Mouse (Mus musculus) MEL (cell line): ENCODE data around the gene Pzp. TPM values are rescaled to one million over a fixed set of nuclear protein-coding genes. Genes with fewer than 3 reads are reported as not detected.

ENCODE experiments used
- DNase-seq: peaks from one replicate; pipeline ENCODE4 v3.0.0; 2011; ENCODE audit warnings: low read depth, low spot score
- H3K27ac ChIP-seq: 2 replicates; pipeline ENCODE4 v1.5.1; 2012; ENCODE audit warnings: low read depth, mild to moderate bottlenecking, control low read depth, low read length, moderate library complexity; ENCODE audit not compliant: control insufficient read depth
- H3K27me3 ChIP-seq, 2 experiments: fragments of 150-350 bp in 1 of 2; sonication (generic) in 1 of 2; 2 replicates each; pipeline ENCODE4 v1.6.1; 2012; ENCODE audit warnings: low read length in 2 of 2, mild to moderate bottlenecking in 2 of 2, improper control_type of control experiment in 1 of 2, moderate library complexity in 1 of 2; ENCODE audit not compliant: insufficient read depth in 2 of 2, control insufficient read depth in 1 of 2
- H3K36me3 ChIP-seq, 2 experiments: 2 replicates each; pipeline ENCODE4 v1.6.1; 2012 to 2014; ENCODE audit warnings: low read length in 2 of 2, improper control_type of control experiment in 1 of 2, inconsistent platforms in 1 of 2, mild to moderate bottlenecking in 1 of 2; ENCODE audit not compliant: insufficient read depth in 2 of 2, control insufficient read depth in 1 of 2
- H3K4me1 ChIP-seq, 2 experiments: fragments of 150-350 bp in 1 of 2; sonication (generic) in 1 of 2; 2 replicates each; pipeline ENCODE4 v1.6.1; 2012; ENCODE audit warnings: low read length in 2 of 2, improper control_type of control experiment in 1 of 2, mild to moderate bottlenecking in 1 of 2; ENCODE audit not compliant: insufficient read depth in 2 of 2, control insufficient read depth in 1 of 2
- H3K4me3 ChIP-seq, 2 experiments: fragments of 150-350 bp in 1 of 2; sonication (generic) in 1 of 2; 2 replicates each; pipeline ENCODE4 v1.5.1; 2012; ENCODE audit warnings: low read depth in 2 of 2, low read length in 2 of 2, mild to moderate bottlenecking in 2 of 2, moderate library complexity in 2 of 2, control low read depth in 1 of 2, improper control_type of control experiment in 1 of 2; ENCODE audit not compliant: control insufficient read depth in 1 of 2, insufficient read depth in 1 of 2
- H3K79me2 ChIP-seq: 2 replicates; pipeline ENCODE4 v1.6.1; 2012; ENCODE audit warnings: mild to moderate bottlenecking, low read length, moderate library complexity; ENCODE audit not compliant: control insufficient read depth, poor library complexity, insufficient read depth
- H3K9ac ChIP-seq: 2 replicates; pipeline ENCODE4 v1.6.1; 2012; ENCODE audit warnings: low read depth, mild to moderate bottlenecking, control low read depth, low read length, moderate library complexity; ENCODE audit not compliant: control insufficient read depth, poor library complexity, severe bottlenecking
- H3K9me3 ChIP-seq: fragments of 150-350 bp; sonication (generic); replicated peaks from 2 replicates; pipeline ENCODE4 v1.6.1; 2012; ENCODE audit warnings: mild to moderate bottlenecking, low read length, improper control_type of control experiment, moderate library complexity; ENCODE audit not compliant: insufficient read depth
- BHLHE40 ChIP-seq: IDR thresholded peaks from 2 replicates; pipeline ENCODE4 v1.6.1; 2012; ENCODE audit warnings: low read depth, mild to moderate bottlenecking, inconsistent platforms, low read length, improper control_type of control experiment, borderline replicate concordance
- CHD2 ChIP-seq: IDR thresholded peaks from 2 replicates; pipeline ENCODE4 v1.6.1; 2011; ENCODE audit warnings: low read length, improper control_type of control experiment
- CTCF ChIP-seq, 3 experiments: IDR thresholded peaks in 2 of 3; conservative IDR thresholded peaks in 1 of 3; 2 replicates each; pipeline ENCODE4 v1.5.1; 2011 to 2012; ENCODE audit warnings: low read length in 3 of 3, low read depth in 2 of 3, mild to moderate bottlenecking in 2 of 3, improper control_type of control experiment in 1 of 3, inconsistent platforms in 1 of 3, mixed read lengths in 1 of 3, moderate library complexity in 1 of 3; ENCODE audit not compliant: control insufficient read depth in 1 of 3, insufficient read depth in 1 of 3, poor library complexity in 1 of 3, severe bottlenecking in 1 of 3
- ELF1 ChIP-seq: IDR thresholded peaks from 2 replicates; pipeline ENCODE4 v1.6.1; 2014; ENCODE audit warnings: low read depth, mild to moderate bottlenecking, inconsistent platforms, low read length, improper control_type of control experiment, moderate library complexity
- EP300 ChIP-seq, 2 experiments: IDR thresholded peaks; 2 replicates each; pipeline ENCODE4 v1.6.1; 2011; ENCODE audit warnings: improper control_type of control experiment in 2 of 2, low read length in 2 of 2, low read depth in 1 of 2, mild to moderate bottlenecking in 1 of 2
- GABPA ChIP-seq: IDR thresholded peaks from 2 replicates; pipeline ENCODE4 v1.6.1; 2012; ENCODE audit warnings: low read depth, mild to moderate bottlenecking, inconsistent platforms, low read length, improper control_type of control experiment, moderate library complexity
- GATA1 ChIP-seq: IDR thresholded peaks from 2 replicates; pipeline ENCODE4 v1.6.1; 2011; ENCODE audit warnings: low read depth, low read length, improper control_type of control experiment
- MAZ ChIP-seq: IDR thresholded peaks from 2 replicates; pipeline ENCODE4 v1.6.1; 2012; ENCODE audit warnings: low read depth, mild to moderate bottlenecking, inconsistent platforms, low read length, improper control_type of control experiment
- MEF2A ChIP-seq: IDR thresholded peaks from 2 replicates; pipeline ENCODE4 v1.6.1; 2014; ENCODE audit warnings: low read depth, mild to moderate bottlenecking, inconsistent platforms, low read length, improper control_type of control experiment; ENCODE audit not compliant: poor library complexity, insufficient replicate concordance, severe bottlenecking; ENCODE audit errors: extremely low read depth
- MYB ChIP-seq: IDR thresholded peaks from 2 replicates; pipeline ENCODE4 v1.6.1; 2011; ENCODE audit warnings: mild to moderate bottlenecking, low read depth, low read length, improper control_type of control experiment
- POLR2A ChIP-seq, 2 experiments: IDR thresholded peaks; 2 replicates each; pipeline ENCODE4 v1.6.1; 2011 to 2012; ENCODE audit warnings: low read length in 2 of 2, mild to moderate bottlenecking in 2 of 2, control low read depth in 1 of 2, improper control_type of control experiment in 1 of 2, low read depth in 1 of 2, moderate library complexity in 1 of 2; ENCODE audit not compliant: control insufficient read depth in 1 of 2, insufficient read depth in 1 of 2, poor library complexity in 1 of 2
- RCOR1 ChIP-seq: IDR thresholded peaks from 2 replicates; pipeline ENCODE4 v1.6.1; 2012; ENCODE audit warnings: low read depth, mild to moderate bottlenecking, inconsistent platforms, low read length, improper control_type of control experiment
- TBP ChIP-seq: IDR thresholded peaks from 2 replicates; pipeline ENCODE4 v1.8.0; 2011; ENCODE audit warnings: low read depth, low read length, improper control_type of control experiment
- USF2 ChIP-seq, 2 experiments: IDR thresholded peaks; 2 replicates each; pipeline ENCODE4 v1.6.1; 2011 to 2012; ENCODE audit warnings: improper control_type of control experiment in 2 of 2, low read length in 2 of 2, borderline replicate concordance in 1 of 2, inconsistent platforms in 1 of 2, low read depth in 1 of 2, mild to moderate bottlenecking in 1 of 2; ENCODE audit not compliant: insufficient read depth in 1 of 2
- ZC3H11A ChIP-seq: IDR thresholded peaks from 2 replicates; pipeline ENCODE4 v1.6.1; 2012; ENCODE audit warnings: low read depth, mild to moderate bottlenecking, inconsistent platforms, low read length, improper control_type of control experiment
- ZKSCAN1 ChIP-seq: IDR thresholded peaks from 2 replicates; pipeline ENCODE4 v1.6.1; 2012; ENCODE audit warnings: low read depth, mild to moderate bottlenecking, inconsistent platforms, low read length, improper control_type of control experiment, moderate library complexity
- polyA plus RNA-seq, 2 experiments: library from polyadenylated mRNA; stranded (reverse) in 1 of 2; unstranded in 1 of 2; fragments of >175 nt in 1 of 2; fragments of >200 nt in 1 of 2; gene quantifications; 2 replicates each; pipeline versions ENCODE4 v1.2.1 to v1.2.4; 2012; ENCODE audit warnings: low replicate concordance in 2 of 2, low read depth in 1 of 2; ENCODE audit not compliant: insufficient read length in 2 of 2, insufficient read depth in 1 of 2, missing spikeins in 1 of 2
- total RNA-seq: library from RNA; depleted of rRNA; stranded (reverse); fragments of 300-350 nt; gene quantifications from 2 replicates; pipeline ENCODE4 v1.2.3, GENCODE M21; 2012

The Pzp gene
- total and polyA plus RNA-seq, 3 experiments: not detected

- Histone ChIP-seq H3K9ac (no peak overlapping the region), H3K27ac (no peak overlapping the region), H3K36me3 (no peaks in the 10 kb centered on the region)
- DNase-seq: no peak
- TF ChIP-seq MEF2A (no peak), ZC3H11A (no peak)
- TF ChIP-seq, all 39 proteins: peak for 0
- Histone ChIP-seq H3K79me2 (no peaks in the 10 kb centered on the region), H3K4me1 (no peaks in the 10 kb centered on the region), H3K9me3 (no peaks in the 10 kb centered on the region), H3K4me3 (no peak overlapping the region), H3K27me3 (no peaks in the 10 kb centered on the region)
Measured at GRCm38 (mm10) chr6:128545402-128545801, 18.9 kb upstream of the Pzp start.

DNA sequence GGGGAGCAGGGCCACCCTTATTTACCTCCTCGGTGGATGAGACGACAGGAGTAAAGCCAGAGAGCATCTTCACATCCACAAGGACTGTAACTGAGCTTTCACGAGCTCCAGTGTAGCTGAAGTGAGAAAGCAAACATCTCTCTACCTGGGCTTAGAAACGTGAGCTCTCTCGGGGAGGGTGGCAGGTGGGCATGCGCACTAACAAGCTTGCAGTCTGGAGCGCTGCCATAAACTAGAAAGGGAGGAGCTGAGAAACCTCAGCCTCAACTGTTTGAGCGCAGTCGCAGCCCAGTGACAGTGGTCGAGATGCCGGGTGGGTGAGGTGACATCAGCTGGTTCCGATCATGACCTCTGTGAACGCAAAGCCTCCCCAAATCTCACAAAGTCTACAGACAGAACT is 16.7 kb upstream of the Pzp start:
- Histone ChIP-seq H3K36me3 (no peaks in the 10 kb centered on the region), H3K9me3 (no peaks in the 10 kb centered on the region), H3K9ac (no peak overlapping the region), H3K27me3 (no peaks in the 10 kb centered on the region), H3K4me1 (no peaks in the 10 kb centered on the region), H3K27ac (no peak overlapping the region), H3K79me2 (no peaks in the 10 kb centered on the region), H3K4me3 (no peak overlapping the region)
- no peak for TF ChIP-seq POLR2A (IDR thresholded peaks at IDR 0.05; ENCODE audit: control insufficient read depth in 1 of 2, insufficient read depth in 1 of 2, low read depth in 1 of 2, low read length in 2 of 2, poor library complexity in 1 of 2)
- TF ChIP-seq EP300 (IDR thresholded peaks at IDR 0.05; ENCODE audit: low read depth in 1 of 2, low read length in 2 of 2): no peak
- no peak for TF ChIP-seq ZKSCAN1
- TF ChIP-seq TBP: no peak
- TF ChIP-seq USF2 (IDR thresholded peaks at IDR 0.05; ENCODE audit: borderline replicate concordance in 1 of 2, insufficient read depth in 1 of 2, low read depth in 1 of 2, low read length in 2 of 2): no peak
- no peak for TF ChIP-seq MAZ
- TF ChIP-seq MEF2A: no peak
- TF ChIP-seq MYB: no peak
- DNase-seq: no peak

GRCm38 (mm10) chr6:128535250-128535649 is 8.7 kb upstream of the Pzp start:
- no peak for TF ChIP-seq MEF2A
- TF ChIP-seq RCOR1: no peak
- no peak for TF ChIP-seq CHD2
- no peak for TF ChIP-seq ZKSCAN1
- no peak for TF ChIP-seq ELF1
- no peak for TF ChIP-seq USF2 (IDR thresholded peaks at IDR 0.05; ENCODE audit: borderline replicate concordance in 1 of 2, insufficient read depth in 1 of 2, low read depth in 1 of 2, low read length in 2 of 2)
- no peak for TF ChIP-seq POLR2A (IDR thresholded peaks at IDR 0.05; ENCODE audit: control insufficient read depth in 1 of 2, insufficient read depth in 1 of 2, low read depth in 1 of 2, low read length in 2 of 2, poor library complexity in 1 of 2)
- TF ChIP-seq MYB: no peak
- no peak for TF ChIP-seq GABPA
- no peak for TF ChIP-seq BHLHE40
- TF ChIP-seq GATA1: no peak
- TF ChIP-seq MAZ: no peak
- no peak for TF ChIP-seq CTCF (IDR thresholded peaks at IDR 0.05 in 2 of 3, conservative IDR thresholded peaks at IDR 0.05 in 1 of 3; ENCODE audit: control insufficient read depth in 1 of 3, insufficient read depth in 1 of 3, low read depth in 2 of 3, low read length in 3 of 3, poor library complexity in 1 of 3, severe bottlenecking in 1 of 3)
- no peaks in the 10 kb centered on the region for H3K9me3 ChIP-seq
- DNase-seq: no peak
- H3K79me2 ChIP-seq: no peaks in the 10 kb centered on the region
- H3K36me3 ChIP-seq: no peaks in the 10 kb centered on the region
- no peak overlapping the region for H3K4me3 ChIP-seq
- no peaks in the 10 kb centered on the region for H3K4me1 ChIP-seq
- no peaks in the 10 kb centered on the region for H3K27me3 ChIP-seq
- H3K9ac ChIP-seq: no peak overlapping the region
- no peak overlapping the region for H3K27ac ChIP-seq
